Mouse (Mus musculus) small intestine, adult 2 months (tissue): ENCODE measurements around the gene Gja5. TPM values are rescaled to one million over a fixed set of nuclear protein-coding genes. Genes with fewer than 3 reads are reported as not detected.

ENCODE experiments used
- H3K27ac ChIP-seq: fragments of 200-500 bp; 2 replicates; pipeline ENCODE4 v1.5.1; 2012; ENCODE audit warnings: low read depth, low read length, control low read depth, inconsistent platforms; ENCODE audit not compliant: insufficient read depth
- H3K27me3 ChIP-seq: fragments of 200-500 bp; 2 replicates; pipeline ENCODE4 v1.6.1; 2012; ENCODE audit warnings: mild to moderate bottlenecking, moderate library complexity, low read length, inconsistent platforms; ENCODE audit not compliant: control insufficient read depth, insufficient read depth
- H3K36me3 ChIP-seq: fragments of 200-500 bp; 2 replicates; pipeline ENCODE4 v1.6.1; 2012; ENCODE audit warnings: mild to moderate bottlenecking, low read length, control low read depth, inconsistent platforms; ENCODE audit not compliant: control insufficient read depth, insufficient read depth
- H3K4me1 ChIP-seq: fragments of 200-500 bp; 2 replicates; pipeline ENCODE4 v1.6.1; 2012; ENCODE audit warnings: low read length, inconsistent platforms, mixed read lengths; ENCODE audit not compliant: control insufficient read depth, insufficient read depth, insufficient read length
- H3K4me3 ChIP-seq: fragments of 200-500 bp; 2 replicates; pipeline ENCODE4 v1.5.1; 2012; ENCODE audit warnings: low read depth, mild to moderate bottlenecking, control low read depth, inconsistent platforms, low read length, moderate library complexity
- CTCF ChIP-seq: fragments of 200-500 bp; IDR thresholded peaks from 2 replicates; pipeline ENCODE4 v1.5.1; 2012; ENCODE audit warnings: low read depth, mild to moderate bottlenecking, control low read depth, inconsistent platforms, low read length, moderate library complexity, mixed read lengths; ENCODE audit not compliant: insufficient replicate concordance, insufficient read length; ENCODE audit errors: extremely low read depth
- POLR2A ChIP-seq: fragments of 200-500 bp; IDR thresholded peaks from 2 replicates; pipeline ENCODE4 v1.6.1; 2012; ENCODE audit warnings: low read depth, mild to moderate bottlenecking, control low read depth, inconsistent platforms, low read length, moderate library complexity
- whole genome bisulfite sequencing: fragments of 180-500 bp; shearing (Covaris S2); methylation state at CpG from one replicate; pipeline ENCODE4 v1.1.7; 2018; 5-methylcytosine and 5-hydroxymethylcytosine counted together
- polyA plus RNA-seq: library from polyadenylated mRNA; depleted of rRNA; stranded (reverse); fragments of >200 nt; gene quantifications from 2 replicates; pipeline ENCODE4 v1.2.3, GENCODE M21; 2012; rRNA removed

The Gja5 gene
- polyA plus RNA-seq, result 0.53 and 0.62 TPM in 2 replicates

DNA sequence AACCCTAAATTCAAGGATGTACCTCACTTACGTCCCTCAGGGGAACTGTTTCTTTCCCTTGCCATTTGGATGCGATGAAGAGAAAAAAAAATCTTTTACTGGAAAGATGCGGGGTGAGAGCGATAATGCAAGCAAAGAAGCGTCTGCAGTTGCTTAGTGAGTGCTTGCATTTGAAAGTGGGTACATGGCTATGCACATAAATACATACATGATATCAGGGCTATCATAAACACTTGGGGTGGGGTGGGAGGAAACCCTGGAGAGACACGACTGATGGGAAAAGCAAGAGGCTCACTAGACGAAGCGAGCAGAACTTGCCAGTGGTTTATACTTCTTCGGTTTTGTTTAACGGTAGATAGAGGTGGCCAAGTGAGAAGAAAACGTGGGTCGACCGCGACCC is at the start of gene Gja5:
TSS of gene Gja5 (plus strand) at position 301 of the 400 bp plus-strand sequence.
- Histone ChIP-seq H3K4me3 (peak within 1 kb of the TSS; percentile 96), H3K27ac (peak within 1 kb of the TSS; percentile 66; the same call in 1 of the 2 replicates), H3K4me1 (peaks cover 7% of the 10 kb centered on the region; the same call in 1 of the 2 replicates), H3K27me3 (no peaks in the 10 kb centered on the region), H3K36me3 (no peaks in the 10 kb centered on the region)
- 8% methylated on average over 14 of the region's 14 CpGs for WGBS
- TF ChIP-seq CTCF (no peak), POLR2A (no peak)

DNA sequence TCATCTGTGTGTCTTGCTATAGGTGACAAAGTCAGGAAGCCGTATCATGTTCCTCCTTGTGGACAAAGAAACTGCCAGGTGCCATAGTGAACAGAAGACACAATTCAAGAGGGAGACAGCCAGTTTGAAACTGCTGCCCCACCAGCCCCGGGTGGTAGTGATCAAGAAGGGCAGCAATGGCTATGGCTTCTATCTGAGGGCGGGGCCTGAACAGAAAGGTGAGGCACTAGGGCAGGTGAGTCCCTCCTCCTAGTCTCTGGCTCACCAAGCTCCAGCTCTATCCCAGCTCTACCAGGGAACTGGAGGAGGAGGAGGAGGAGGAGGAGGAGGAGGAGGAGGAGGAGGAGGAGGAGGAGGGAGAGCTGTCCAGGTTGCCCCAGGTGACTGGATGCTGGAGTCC is 48.7 kb upstream of the Gja5 start:
- Histone ChIP-seq H3K27me3 (no peaks in the 10 kb centered on the region), H3K36me3 (peaks cover 19% of the 10 kb centered on the region), H3K4me3 (no peak overlapping the region), H3K27ac (no peak overlapping the region), H3K4me1 (peaks cover 12% of the 10 kb centered on the region)
- TF ChIP-seq CTCF (no peak), POLR2A (no peak)
- WGBS, result 52% methylated on average over 3 of the region's 3 CpGs

DNA sequence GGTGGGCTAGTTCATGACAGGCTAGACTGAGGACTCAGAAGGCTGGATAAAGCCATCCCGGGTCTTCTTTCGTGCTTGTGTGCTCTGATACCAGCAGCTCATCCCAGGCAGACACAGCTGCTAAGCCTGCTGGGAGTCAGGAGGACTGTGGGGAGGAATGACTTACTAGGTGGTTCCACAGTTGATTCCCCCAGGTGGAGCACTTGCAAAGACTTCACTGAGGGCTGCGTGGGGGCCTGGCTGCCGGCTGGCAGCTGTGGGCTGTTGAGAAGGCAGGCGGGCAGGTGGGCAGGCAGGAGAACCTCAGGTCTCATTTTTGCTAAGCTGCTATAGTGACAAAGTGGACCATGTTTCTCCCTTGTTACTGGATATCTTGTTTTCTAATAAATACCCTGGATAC is 44.0 kb upstream of the Gja5 start:
- WGBS, result 98% methylated on average over 5 of the region's 5 CpGs
- Histone ChIP-seq H3K4me1 (no peaks in the 10 kb centered on the region; the same call in 1 of the 2 replicates), H3K36me3 (peaks cover 22% of the 10 kb centered on the region), H3K4me3 (no peak overlapping the region), H3K27ac (no peak overlapping the region), H3K27me3 (no peaks in the 10 kb centered on the region)
- TF ChIP-seq CTCF, result no peak
- TF ChIP-seq POLR2A, result no peak

DNA sequence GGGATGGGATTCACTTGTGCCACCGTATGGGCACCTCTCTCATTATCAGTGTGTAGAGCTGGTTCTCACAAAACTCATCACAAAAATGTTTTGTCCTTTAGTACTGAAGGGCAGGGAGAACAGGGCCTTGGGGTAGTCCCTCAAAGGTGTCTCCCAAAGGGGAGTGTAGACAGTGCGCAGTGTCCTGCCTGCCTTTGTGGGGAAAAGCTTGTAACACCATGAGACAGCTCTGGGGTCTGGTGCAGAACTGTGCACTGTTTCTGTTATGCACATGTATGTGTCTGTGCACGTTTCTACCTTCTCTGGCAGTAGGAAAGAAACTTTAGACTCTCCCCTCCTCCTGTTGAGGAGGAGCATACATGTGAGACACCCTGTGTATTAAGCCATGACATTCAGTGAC is 36.6 kb upstream of the Gja5 start:
- WGBS, result 91% methylated on average over 3 of the region's 3 CpGs
- no peaks in the 10 kb centered on the region for H3K4me1 ChIP-seq
- no peaks in the 10 kb centered on the region for H3K27me3 ChIP-seq
- no peak overlapping the region for H3K4me3 ChIP-seq
- peaks cover 46% of the 10 kb centered on the region for H3K36me3 ChIP-seq
- TF ChIP-seq POLR2A (no peak), CTCF (no peak)
- no peak overlapping the region for H3K27ac ChIP-seq

DNA sequence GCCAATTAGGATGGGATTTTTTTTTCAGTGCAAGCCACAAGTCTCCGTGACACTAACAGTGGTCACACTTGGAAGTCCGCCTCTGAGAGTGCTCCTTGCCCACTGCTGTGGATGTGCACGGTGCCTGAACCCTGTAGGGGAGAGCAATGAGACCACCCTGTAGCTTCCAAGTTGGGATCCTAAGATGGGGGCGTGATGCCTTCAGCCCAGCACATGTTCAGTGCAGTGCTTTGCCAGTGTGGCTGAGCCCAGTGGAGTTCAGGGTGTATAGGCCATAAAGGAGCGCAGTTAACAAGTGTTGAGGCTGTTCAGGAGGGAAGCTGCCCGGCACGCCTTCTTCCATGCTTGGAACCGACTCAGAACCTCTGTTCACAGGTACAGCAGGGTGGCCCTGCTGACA is 35.9 kb upstream of the Gja5 start:
- Histone ChIP-seq H3K27me3 (no peaks in the 10 kb centered on the region), H3K4me1 (no peaks in the 10 kb centered on the region), H3K27ac (no peak overlapping the region), H3K36me3 (peaks cover 52% of the 10 kb centered on the region), H3K4me3 (no peak overlapping the region)
- no peak for TF ChIP-seq POLR2A
- TF ChIP-seq CTCF, result no peak
- WGBS, result 88% methylated on average over 8 of the region's 8 CpGs

DNA sequence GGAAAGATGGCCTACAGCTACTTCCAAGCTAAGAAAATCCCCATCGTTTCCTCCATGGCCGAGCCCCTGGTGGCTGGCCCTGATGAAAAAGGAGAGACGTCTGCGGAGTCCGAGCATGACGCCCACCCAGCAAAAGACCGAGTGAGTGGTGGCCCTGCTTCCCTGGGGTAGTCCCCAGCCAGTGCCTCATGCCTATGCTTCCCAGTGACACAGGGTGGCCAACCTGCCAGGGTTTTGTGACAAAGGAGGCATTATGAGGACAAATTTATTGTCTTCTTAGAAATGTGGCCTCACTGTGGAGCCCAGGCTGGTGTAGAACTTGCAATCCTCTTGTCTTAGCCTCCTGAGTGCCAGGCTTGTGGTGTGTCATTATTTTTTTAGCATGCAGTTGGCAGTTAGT is 35.4 kb upstream of the Gja5 start:
- TF ChIP-seq CTCF, result no peak
- no peak for TF ChIP-seq POLR2A
- 93% methylated on average over 7 of the region's 7 CpGs for WGBS
- Histone ChIP-seq H3K27ac (no peak overlapping the region), H3K4me3 (no peak overlapping the region), H3K36me3 (peaks cover 57% of the 10 kb centered on the region), H3K4me1 (no peaks in the 10 kb centered on the region), H3K27me3 (no peaks in the 10 kb centered on the region)

DNA sequence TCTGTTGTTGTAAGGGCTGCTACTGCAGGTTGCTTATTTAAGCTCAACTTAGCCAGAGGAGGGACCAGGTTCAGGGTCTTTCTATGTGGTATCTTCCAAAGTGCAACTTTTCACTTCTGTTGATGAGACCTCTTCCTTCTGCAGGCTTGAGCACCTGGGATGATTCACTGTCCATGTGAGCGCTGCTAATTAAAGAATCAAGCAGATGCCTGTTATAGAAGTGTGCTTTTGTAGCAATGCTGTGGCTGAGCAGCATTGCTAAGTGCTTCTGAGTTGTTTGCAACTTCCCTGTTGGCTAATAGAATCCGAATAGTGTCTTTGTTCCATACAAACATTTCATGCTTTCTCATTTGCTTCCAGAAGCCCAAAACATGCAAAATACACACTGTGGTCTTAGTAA is 34.2 kb upstream of the Gja5 start:
- Histone ChIP-seq H3K4me3 (no peak overlapping the region), H3K36me3 (peaks cover 62% of the 10 kb centered on the region), H3K27me3 (no peaks in the 10 kb centered on the region), H3K4me1 (peaks cover 6% of the 10 kb centered on the region; the same call in 1 of the 2 replicates), H3K27ac (no peak overlapping the region)
- TF ChIP-seq CTCF, result no peak
- TF ChIP-seq POLR2A, result no peak
- 99% methylated on average over 2 of the region's 2 CpGs for WGBS

DNA sequence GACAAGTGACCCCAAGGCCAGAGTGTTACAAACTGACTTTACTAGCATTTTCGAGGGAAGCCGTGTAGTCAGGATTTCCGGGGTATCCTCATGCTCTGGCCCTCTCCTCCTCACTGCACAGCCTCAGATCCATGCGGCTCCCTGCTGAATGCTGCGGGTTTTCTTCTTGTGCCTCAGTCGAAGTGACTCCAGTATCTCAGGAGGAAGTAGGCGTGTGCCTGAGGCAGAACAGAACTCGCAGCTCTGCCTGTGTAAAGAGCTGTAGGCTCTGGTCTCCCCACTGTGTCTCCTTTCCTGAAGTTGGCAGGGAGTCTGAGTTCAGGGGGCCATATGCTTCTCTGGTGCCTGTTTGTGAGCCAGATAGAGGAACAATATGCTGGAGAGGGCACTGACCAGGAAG is 33.4 kb upstream of the Gja5 start:
- H3K4me3 ChIP-seq, result no peak overlapping the region
- no peak overlapping the region for H3K27ac ChIP-seq
- TF ChIP-seq POLR2A, result no peak
- no peak for TF ChIP-seq CTCF
- H3K4me1 ChIP-seq, result peaks cover 9% of the 10 kb centered on the region; the same call in 1 of the 2 replicates
- 86% methylated on average over 8 of the region's 8 CpGs for WGBS
- H3K36me3 ChIP-seq, result peaks cover 62% of the 10 kb centered on the region
- no peaks in the 10 kb centered on the region for H3K27me3 ChIP-seq
